Mouse (Mus musculus): Measurements from ENCODE around the gene Gm49776.

DNA sequence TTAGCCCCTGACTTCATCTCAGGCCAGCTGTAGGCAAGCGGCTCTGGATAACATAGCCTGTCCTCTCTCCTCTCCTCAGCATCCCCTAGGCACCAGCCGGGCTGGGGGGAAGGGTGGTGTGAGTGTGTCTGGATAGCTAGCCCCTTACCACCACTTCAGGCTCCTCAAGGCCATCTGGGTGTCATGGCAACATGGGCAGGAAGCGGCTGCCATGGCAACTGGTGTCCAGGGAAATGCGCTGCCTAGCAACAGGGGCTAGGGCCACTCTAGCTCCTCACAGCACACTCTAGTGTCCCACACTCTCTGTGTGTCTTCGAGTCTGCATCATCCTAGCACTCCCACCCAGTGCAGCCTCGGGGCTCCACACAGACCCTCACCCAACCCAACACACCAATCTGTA is 44.4 kb downstream of the Gm49776 start:
- no peak for TF ChIP-seq TAL1 (IDR thresholded peaks at IDR 0.05; ENCODE audit: low read length)
- TF ChIP-seq GATA1 (IDR thresholded peaks at IDR 0.05; ENCODE audit: low read length): no peak

Measured in erythroblast, embryonic 14.5 days (primary cell).